Mouse (Mus musculus) kidney, embryonic 14.5 days (tissue): Measurements from ENCODE around the gene Rhog. TPM values are rescaled to one million over a fixed set of nuclear protein-coding genes. Genes with fewer than 3 reads are reported as not detected.
A peak's percentile ranks its signal among the peaks of the same experiment; 100 is the strongest.
"Not testable (repeated sequence)": the region's sequence is repeated elsewhere in the genome, so short reads cannot be mapped to it uniquely, and the experiment has no call there.

ENCODE experiments used
- ATAC-seq: fragments of 200-750 bp; cut with Nextera tagmentation; 2 replicates; pipeline ENCODE4 v1.8.0; 2017; ENCODE audit warnings: moderate number of reproducible peaks, mild to moderate bottlenecking, moderate TSS enrichment, moderate library complexity; ENCODE audit not compliant: low FRiP score, low TSS enrichment
- H3K27ac ChIP-seq: fragments of 300-500 bp; sonication (generic); 2 replicates; pipeline ENCODE4 v1.5.1; 2014; ENCODE audit warnings: low read depth, mild to moderate bottlenecking, low read length, moderate library complexity, mixed read lengths
- H3K27me3 ChIP-seq: fragments of 300-500 bp; sonication (generic); 2 replicates; pipeline ENCODE4 v1.6.1; 2014; ENCODE audit warnings: mild to moderate bottlenecking, low read length; ENCODE audit not compliant: control insufficient read depth, insufficient read depth
- H3K36me3 ChIP-seq: fragments of 300-500 bp; sonication (generic); 2 replicates; pipeline ENCODE4 v1.6.1; 2014; ENCODE audit warnings: low read length, mixed read lengths; ENCODE audit not compliant: control insufficient read depth, insufficient read depth
- H3K4me1 ChIP-seq: fragments of 300-500 bp; sonication (generic); 2 replicates; pipeline ENCODE4 v1.6.1; 2014; ENCODE audit warnings: low read length, mixed read lengths; ENCODE audit not compliant: control insufficient read depth, insufficient read depth
- H3K4me2 ChIP-seq: fragments of 300-500 bp; sonication (generic); replicated peaks from 2 replicates; pipeline ENCODE4 v1.6.1; 2014; ENCODE audit warnings: low read depth, mild to moderate bottlenecking, low read length
- H3K4me3 ChIP-seq: fragments of 300-500 bp; sonication (generic); 2 replicates; pipeline ENCODE4 v1.5.1; 2014; ENCODE audit warnings: mild to moderate bottlenecking, low read length
- H3K9ac ChIP-seq: fragments of 300-500 bp; sonication (generic); 2 replicates; pipeline ENCODE4 v1.6.1; 2014; ENCODE audit warnings: low read depth, mild to moderate bottlenecking, low read length, moderate library complexity
- H3K9me3 ChIP-seq: fragments of 300-500 bp; sonication (generic); 2 replicates; pipeline ENCODE4 v1.6.1; 2016; ENCODE audit warnings: low read length; ENCODE audit not compliant: control insufficient read depth
- WGBS: fragments of 180-500 bp; shearing (Covaris S2); extraction: QIAGEN DNeasy Blood & Tissue Kit; methylation state at CpG from one replicate; pipeline ENCODE4 v1.1.7; 2014; 5-methylcytosine and 5-hydroxymethylcytosine counted together
- polyA plus RNA-seq: library from polyadenylated mRNA; unstranded; fragments of >200 nt; fragmentation: Nextera tagmentation; extraction: Ambion mirVana; gene quantifications from 2 replicates; pipeline ENCODE4 v1.2.1, GENCODE M21; 2014

Rhog gene
- polyA plus RNA-seq, 1 experiment from 2014 or later, result 62.6 TPM

- no peak for ATAC-seq
- no peaks in the 10 kb centered on the region for H3K36me3 ChIP-seq
- no peaks in the 10 kb centered on the region for H3K9me3 ChIP-seq
- H3K9ac ChIP-seq, result no peak overlapping the region
- WGBS, result 94% methylated on average over 3 of the region's 3 CpGs
- H3K27me3 ChIP-seq, result no peaks in the 10 kb centered on the region
- no peak overlapping the region for H3K4me2 ChIP-seq
- H3K4me1 ChIP-seq, result no peaks in the 10 kb centered on the region
- H3K4me3 ChIP-seq, result no peak overlapping the region
- no peak overlapping the region for H3K27ac ChIP-seq
Measured at GRCm38 (mm10) chr7:102272422-102272948, 16.6 kb upstream of the Rhog start.

GRCm38 (mm10) chr7:102268395-102268748, 12.5 kb upstream of the Rhog start:
- Histone ChIP-seq H3K9ac (peak overlapping the region; percentile 72), H3K4me2 (peak overlapping the region; percentile 97), H3K9me3 (no peaks in the 10 kb centered on the region), H3K27me3 (no peaks in the 10 kb centered on the region), H3K4me1 (no peaks in the 10 kb centered on the region), H3K27ac (no peak overlapping the region), H3K36me3 (no peaks in the 10 kb centered on the region), H3K4me3 (peak overlapping the region; percentile 85)
- ATAC-seq, result no peak
- 5% methylated on average over 12 of the region's 12 CpGs for WGBS

GRCm38 (mm10) chr7:102267601-102268394, 11.9 kb upstream of the Rhog start, which contains the start of gene Stim1:
Gene Stim1, plus strand, starts transcription at chr7:102267806.
- peak within 1 kb of the TSS; percentile 85 for H3K4me3 ChIP-seq
- peak; percentile 94 for ATAC-seq
- H3K9ac ChIP-seq, result peak within 1 kb of the TSS; percentile 72
- no peak within 1 kb of the TSS for H3K27ac ChIP-seq
- H3K27me3 ChIP-seq, result no peaks in the 10 kb centered on the region
- no peaks in the 10 kb centered on the region for H3K9me3 ChIP-seq
- H3K4me1 ChIP-seq, result no peaks in the 10 kb centered on the region
- peak within 1 kb of the TSS; percentile 97 for H3K4me2 ChIP-seq
- no peaks in the 10 kb centered on the region for H3K36me3 ChIP-seq
- under 1% methylated on average over 67 of the region's 73 CpGs for WGBS

- Histone ChIP-seq H3K9me3 (no peaks in the 10 kb centered on the region), H3K4me2 (peak overlapping the region; percentile 97), H3K27me3 (no peaks in the 10 kb centered on the region), H3K27ac (no peak overlapping the region), H3K9ac (peak overlapping the region; percentile 72), H3K4me1 (no peaks in the 10 kb centered on the region), H3K36me3 (no peaks in the 10 kb centered on the region), H3K4me3 (peak overlapping the region; percentile 85)
- peak; percentile 93 for ATAC-seq
- under 1% methylated on average over 32 of the region's 34 CpGs for WGBS
Measured at GRCm38 (mm10) chr7:102267113-102267579, 11.3 kb upstream of the Rhog start.

GRCm38 (mm10) chr7:102266401-102267042, 10.7 kb upstream of the Rhog start:
- H3K27ac ChIP-seq, result no peak overlapping the region
- ATAC-seq, result peak; percentile 29; the same call in 1 of the 2 replicates
- H3K36me3 ChIP-seq, result no peaks in the 10 kb centered on the region
- H3K4me1 ChIP-seq, result no peaks in the 10 kb centered on the region
- H3K4me3 ChIP-seq, result no peak overlapping the region; the same call in 1 of the 2 replicates
- no peak overlapping the region for H3K9ac ChIP-seq
- WGBS, result 54% methylated on average over 14 of the region's 14 CpGs
- no peaks in the 10 kb centered on the region for H3K27me3 ChIP-seq
- no peak overlapping the region for H3K4me2 ChIP-seq
- no peaks in the 10 kb centered on the region for H3K9me3 ChIP-seq

- not testable (repeated sequence) for H3K9me3 ChIP-seq
Measured at GRCm38 (mm10) chr7:102266021-102266400, 10.2 kb upstream of the Rhog start.

GRCm38 (mm10) chr7:102263020-102263419, 7.2 kb upstream of the Rhog start:
- WGBS, result 91% methylated on average over 2 of the region's 2 CpGs
- ATAC-seq, result no peak

More at GRCm38 (mm10) chr7:102266021-102266400, 10.2 kb upstream of the Rhog start:
- not testable (repeated sequence) for ATAC-seq, H3K4me3 ChIP-seq, H3K27ac ChIP-seq, H3K36me3 ChIP-seq, H3K27me3 ChIP-seq, H3K4me2 ChIP-seq, H3K4me1 ChIP-seq, H3K9ac ChIP-seq
- WGBS, result 94% methylated on average over 10 of the region's 10 CpGs

GRCm38 (mm10) chr7:102260518-102260917, 4.7 kb upstream of the Rhog start:
- Histone ChIP-seq H3K4me3 (no peak overlapping the region), H3K4me1 (no peaks in the 10 kb centered on the region), H3K9me3 (no peaks in the 10 kb centered on the region), H3K9ac (no peak overlapping the region), H3K27me3 (no peaks in the 10 kb centered on the region), H3K4me2 (no peak overlapping the region), H3K27ac (no peak overlapping the region), H3K36me3 (no peaks in the 10 kb centered on the region)
- ATAC-seq, result no peak
- WGBS, result 79% methylated on average over 1 of the region's 1 CpGs

More at GRCm38 (mm10) chr7:102263020-102263419, 7.2 kb upstream of the Rhog start:
- no peaks in the 10 kb centered on the region for H3K9me3 ChIP-seq
- no peaks in the 10 kb centered on the region for H3K27me3 ChIP-seq
- H3K36me3 ChIP-seq, result no peaks in the 10 kb centered on the region
- H3K27ac ChIP-seq, result no peak overlapping the region
- H3K4me2 ChIP-seq, result no peak overlapping the region
- no peaks in the 10 kb centered on the region for H3K4me1 ChIP-seq
- no peak overlapping the region for H3K9ac ChIP-seq
- H3K4me3 ChIP-seq, result no peak overlapping the region
